Mouse (Mus musculus) hindbrain, embryonic 13.5 days (tissue): Measurements from ENCODE around the gene Samd14. TPM values are rescaled to one million over a fixed set of nuclear protein-coding genes. Genes with fewer than 3 reads are reported as not detected.
"Not testable (repeated sequence)": the region's sequence is repeated elsewhere in the genome, so short reads cannot be mapped to it uniquely, and the experiment has no call there.

ENCODE experiments used
- ATAC-seq: fragments of 200-750 bp; cut with Nextera tagmentation; 2 replicates; pipeline ENCODE4 v1.8.0; 2017; ENCODE audit warnings: moderate TSS enrichment; ENCODE audit not compliant: low FRiP score
- H3K27ac ChIP-seq: fragments of 300-500 bp; sonication (generic); 2 replicates; pipeline ENCODE4 v1.5.1; 2015; ENCODE audit warnings: inconsistent platforms, mild to moderate bottlenecking, moderate library complexity
- H3K27me3 ChIP-seq: fragments of 300-500 bp; sonication (generic); 2 replicates; pipeline ENCODE4 v1.6.1; 2015; ENCODE audit warnings: mild to moderate bottlenecking, inconsistent platforms
- H3K36me3 ChIP-seq: fragments of 300-500 bp; sonication (generic); 2 replicates; pipeline ENCODE4 v1.6.1; 2015; ENCODE audit warnings: mild to moderate bottlenecking, inconsistent platforms
- H3K4me1 ChIP-seq: fragments of 300-500 bp; sonication (generic); replicated peaks from 2 replicates; pipeline ENCODE4 v1.6.1; 2015; ENCODE audit warnings: inconsistent platforms
- H3K4me2 ChIP-seq: fragments of 300-500 bp; sonication (generic); 2 replicates; pipeline ENCODE4 v1.6.1; 2015; ENCODE audit warnings: inconsistent platforms, mild to moderate bottlenecking, moderate library complexity
- H3K4me3 ChIP-seq: fragments of 300-500 bp; sonication (generic); 2 replicates; pipeline ENCODE4 v1.5.1; 2015; ENCODE audit warnings: mild to moderate bottlenecking, inconsistent platforms
- H3K9ac ChIP-seq: fragments of 300-500 bp; sonication (generic); 2 replicates; pipeline ENCODE4 v1.6.1; 2015; ENCODE audit warnings: mild to moderate bottlenecking, inconsistent platforms
- H3K9me3 ChIP-seq: fragments of 300-500 bp; sonication (generic); 2 replicates; pipeline ENCODE4 v1.6.1; 2016; ENCODE audit warnings: inconsistent platforms
- WGBS: fragments of 180-500 bp; shearing (Covaris S2); methylation state at CpG from one replicate; pipeline ENCODE4 v1.1.7; 2015; 5-methylcytosine and 5-hydroxymethylcytosine counted together
- polyA plus RNA-seq: library from polyadenylated mRNA; unstranded; fragments of >200 nt; fragmentation: Nextera tagmentation; extraction: Ambion mirVana; gene quantifications from 2 replicates; pipeline ENCODE4 v1.2.1, GENCODE M21; 2015

Samd14 gene
- polyA plus RNA-seq, 1 experiment from 2014 or later: 132 TPM

DNA sequence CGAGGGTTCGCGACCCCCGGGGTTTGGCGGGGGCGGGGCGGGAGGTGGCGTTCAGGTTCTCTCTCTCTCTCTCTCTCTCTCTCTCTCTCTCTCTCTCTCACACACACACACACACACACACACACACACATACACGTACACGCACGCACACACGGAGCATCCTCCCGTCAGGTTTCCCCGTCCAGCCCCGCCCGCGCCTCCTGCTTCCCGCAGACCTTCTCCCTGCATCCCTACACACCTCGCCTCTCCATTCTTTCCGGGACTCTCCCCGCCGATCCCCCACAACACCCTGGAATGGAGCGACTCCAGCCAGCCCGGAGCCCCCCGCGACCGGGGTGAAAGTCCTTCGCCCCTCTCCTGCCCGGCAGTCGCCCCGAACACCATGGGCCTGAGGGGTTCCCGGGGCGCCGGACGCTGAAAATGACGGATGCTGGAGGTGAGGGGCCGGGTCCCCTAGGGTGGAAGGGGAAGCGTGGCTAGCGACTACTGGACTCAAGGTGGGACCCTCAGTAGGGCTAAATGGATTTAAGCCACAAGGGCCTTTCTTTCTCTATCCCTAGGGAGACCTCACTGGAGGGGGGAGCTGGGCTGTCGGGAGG lies 561 bp downstream of the Samd14 start:
- peak; percentile 59 for ATAC-seq
- Histone ChIP-seq H3K27me3 (no peaks in the 10 kb centered on the region), H3K27ac (peak overlapping the region; percentile 98), H3K4me1 (peaks cover 78% of the 10 kb centered on the region), H3K36me3 (peaks cover 20% of the 10 kb centered on the region), H3K9ac (peak overlapping the region; percentile 99), H3K4me3 (peak overlapping the region; percentile 94), H3K4me2 (peak overlapping the region; percentile 92), H3K9me3 (no peaks in the 10 kb centered on the region)
- 1% methylated on average over 32 of the region's 40 CpGs for whole genome bisulfite sequencing

DNA sequence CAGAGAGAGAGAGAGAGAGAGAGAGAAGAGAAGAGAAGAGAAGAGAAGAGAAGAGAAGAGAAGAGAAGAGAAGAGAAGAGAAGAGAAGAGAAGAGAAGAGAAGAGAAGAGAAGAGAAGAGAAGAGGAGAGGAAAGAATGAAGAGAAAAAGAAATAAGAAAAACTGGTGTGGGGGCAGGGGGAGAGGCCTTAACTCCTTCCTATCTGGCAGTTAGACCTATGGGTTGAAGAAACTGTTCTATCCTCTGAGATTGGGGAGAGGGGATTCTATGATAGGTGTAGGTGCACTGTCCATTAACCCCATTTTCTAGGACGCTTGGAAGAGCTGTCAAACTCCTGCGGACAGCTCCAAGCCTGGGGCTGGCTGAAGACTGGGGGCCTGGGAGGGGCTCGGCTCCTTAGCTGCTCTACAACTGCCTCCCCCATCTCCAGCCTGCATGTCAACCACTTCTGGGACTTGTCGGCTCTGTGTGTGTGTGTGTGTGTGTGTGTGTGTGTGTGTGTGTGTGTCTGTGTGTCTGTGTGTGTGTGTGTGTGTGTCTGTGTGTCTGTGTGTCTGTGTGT lies 1.2 kb downstream of the Samd14 start:
- H3K27ac ChIP-seq: peak overlapping the region; percentile 98
- 3% methylated on average over 3 of the region's 4 CpGs for WGBS
- peaks cover 20% of the 10 kb centered on the region for H3K36me3 ChIP-seq
- H3K9ac ChIP-seq: peak overlapping the region; percentile 99
- not testable (repeated sequence) for H3K27me3 ChIP-seq, ATAC-seq, H3K9me3 ChIP-seq
- H3K4me3 ChIP-seq: peak overlapping the region; percentile 94
- H3K4me1 ChIP-seq: peaks cover 78% of the 10 kb centered on the region
- H3K4me2 ChIP-seq: peak overlapping the region; percentile 92

DNA sequence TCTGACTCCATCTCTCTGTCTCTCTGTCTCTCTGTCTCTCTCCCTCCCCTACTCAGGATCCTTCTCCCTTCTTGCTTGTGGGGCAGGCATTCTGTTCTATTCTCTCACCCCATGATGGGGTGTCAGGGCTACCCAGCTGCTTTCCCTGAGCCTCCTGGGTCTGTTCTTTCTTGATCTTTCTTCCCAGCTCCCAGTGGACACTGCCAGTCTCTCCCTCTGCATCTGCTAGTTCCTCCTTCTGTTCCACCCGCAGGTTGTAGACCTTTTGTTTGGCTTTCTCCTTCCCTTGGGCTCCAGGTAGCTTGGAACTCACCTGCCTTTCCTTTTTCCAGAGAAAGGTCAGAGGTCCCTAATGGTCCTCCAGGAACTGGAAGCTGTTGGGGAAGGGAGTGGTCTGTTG lies 1.7 kb downstream of the Samd14 start:
- Histone ChIP-seq H3K4me2 (peak overlapping the region; percentile 92), H3K36me3 (peaks cover 23% of the 10 kb centered on the region), H3K4me1 (peaks cover 78% of the 10 kb centered on the region), H3K9me3 (no peaks in the 10 kb centered on the region), H3K4me3 (peak overlapping the region; percentile 94), H3K27ac (peak overlapping the region; percentile 74), H3K9ac (peak overlapping the region; percentile 99), H3K27me3 (no peaks in the 10 kb centered on the region)
- 39% methylated on average over 1 of the region's 1 CpGs for WGBS
- no peak for ATAC-seq

DNA sequence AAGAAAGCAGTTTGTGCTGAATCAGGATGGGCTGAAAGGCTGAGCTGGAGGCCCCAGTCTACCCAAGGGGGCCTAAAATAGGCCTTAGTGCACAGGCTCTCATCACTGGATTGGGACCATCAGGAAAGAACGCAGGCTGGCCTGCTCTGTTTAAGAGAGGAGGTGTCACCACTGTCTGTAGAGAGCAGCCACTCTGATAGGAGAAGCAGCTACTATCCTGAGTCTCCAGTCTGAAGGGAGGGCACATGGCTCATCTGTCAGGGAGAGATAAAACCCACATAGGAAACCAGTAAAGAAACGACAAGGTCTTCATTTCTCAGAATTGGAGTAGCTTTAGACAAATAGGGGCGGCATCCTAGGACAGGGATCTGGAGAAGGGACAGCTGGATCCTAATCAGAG lies 2.4 kb downstream of the Samd14 start:
- WGBS: 50% methylated on average over 3 of the region's 3 CpGs
- Histone ChIP-seq H3K4me3 (peak overlapping the region; percentile 94), H3K36me3 (peaks cover 29% of the 10 kb centered on the region), H3K27me3 (no peaks in the 10 kb centered on the region), H3K9ac (peak overlapping the region; percentile 99), H3K4me1 (peaks cover 77% of the 10 kb centered on the region), H3K4me2 (peak overlapping the region; percentile 92), H3K9me3 (no peaks in the 10 kb centered on the region), H3K27ac (peak overlapping the region; percentile 74)
- ATAC-seq: no peak

DNA sequence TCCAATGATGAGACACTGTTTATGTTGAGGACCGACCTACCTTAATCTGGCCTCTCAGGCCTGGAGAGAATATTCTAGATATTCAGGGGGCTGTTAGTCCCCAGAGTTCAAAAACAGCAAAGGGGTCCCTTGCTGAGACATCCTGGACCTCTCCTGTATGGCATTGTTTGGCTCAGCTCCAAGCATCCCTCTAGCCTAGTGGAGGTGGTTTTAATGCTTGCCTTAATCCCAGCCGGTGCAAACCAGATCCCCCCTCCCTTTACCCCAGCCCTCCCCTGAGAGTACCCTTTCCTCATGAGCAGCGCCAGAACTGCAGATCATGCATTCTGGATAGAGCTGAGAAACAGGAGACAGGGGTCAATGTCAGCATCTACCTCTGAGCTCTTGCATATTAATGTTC lies 2.8 kb downstream of the Samd14 start:
- no peak for ATAC-seq
- Histone ChIP-seq H3K4me3 (peak overlapping the region; percentile 94), H3K27me3 (no peaks in the 10 kb centered on the region), H3K9me3 (no peaks in the 10 kb centered on the region), H3K36me3 (peaks cover 33% of the 10 kb centered on the region), H3K4me1 (peaks cover 77% of the 10 kb centered on the region), H3K27ac (peak overlapping the region; percentile 74), H3K4me2 (peak overlapping the region; percentile 92), H3K9ac (peak overlapping the region; percentile 99)
- 31% methylated on average over 3 of the region's 3 CpGs for WGBS

DNA sequence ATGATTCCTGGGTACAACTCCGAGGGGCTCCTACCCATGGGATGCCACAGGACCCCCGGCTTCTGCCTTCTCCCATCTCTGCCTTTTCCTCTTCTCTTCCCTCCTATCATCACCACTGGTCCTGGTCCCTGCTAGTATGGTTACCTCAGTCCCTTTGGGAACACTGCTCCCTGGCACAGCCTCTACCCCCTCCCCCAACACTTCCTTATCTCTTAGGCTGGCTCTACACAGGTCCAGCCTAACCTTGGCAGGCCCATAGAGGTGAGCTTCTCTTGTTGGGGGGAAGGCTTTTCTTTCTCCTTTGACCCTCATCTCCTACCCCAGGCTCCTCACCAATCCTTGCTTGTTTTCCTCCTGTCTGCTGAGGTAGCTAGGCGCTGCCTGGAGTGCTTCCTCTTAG lies 5.8 kb downstream of the Samd14 start:
- ATAC-seq: no peak
- H3K27me3 ChIP-seq: no peaks in the 10 kb centered on the region
- peaks cover 61% of the 10 kb centered on the region for H3K36me3 ChIP-seq
- H3K9me3 ChIP-seq: no peaks in the 10 kb centered on the region
- H3K4me1 ChIP-seq: peaks cover 68% of the 10 kb centered on the region
- 71% methylated on average over 3 of the region's 3 CpGs for WGBS
- no peak overlapping the region for H3K4me2 ChIP-seq
- peak overlapping the region; percentile 49 for H3K9ac ChIP-seq
- no peak overlapping the region for H3K4me3 ChIP-seq
- no peak overlapping the region for H3K27ac ChIP-seq

DNA sequence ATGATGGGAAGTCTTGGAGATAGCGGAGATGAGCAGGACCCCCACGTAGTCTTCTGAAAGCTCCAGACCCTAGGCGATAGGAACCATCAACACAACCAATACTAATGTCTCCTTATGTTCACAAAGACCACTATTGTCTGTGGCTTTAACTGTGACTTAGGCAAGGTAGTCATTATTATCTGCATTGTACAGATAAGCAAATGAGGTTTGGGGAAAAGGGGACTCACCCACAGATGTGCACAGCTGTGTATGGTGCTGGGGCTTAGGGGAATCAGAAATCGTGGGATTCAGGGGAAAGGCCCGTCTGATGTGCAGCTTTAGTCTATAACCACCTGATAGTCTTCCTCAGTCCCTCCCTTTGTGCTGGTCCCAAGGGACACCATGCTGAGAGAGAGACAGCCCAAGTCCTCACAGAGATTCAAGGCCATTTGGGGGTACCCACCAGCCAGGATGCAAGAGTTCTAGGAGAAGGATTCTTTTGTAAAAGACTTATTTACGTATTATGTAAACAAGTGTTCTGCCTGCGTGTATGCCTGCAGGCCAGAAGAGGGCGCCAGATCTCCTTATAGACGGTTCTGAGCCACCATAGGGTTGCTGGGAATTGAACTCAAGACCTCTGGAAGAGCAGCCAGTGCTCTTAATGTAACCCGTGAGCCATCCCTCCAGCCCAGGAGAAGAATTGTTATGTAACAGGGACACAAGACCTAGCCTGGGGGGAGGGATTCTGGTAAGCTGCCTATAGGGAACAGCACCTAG lies 12.7 kb downstream of the Samd14 start:
- WGBS: 79% methylated on average over 10 of the region's 10 CpGs
- Histone ChIP-seq H3K4me1 (peaks cover 16% of the 10 kb centered on the region), H3K27me3 (no peaks in the 10 kb centered on the region), H3K4me2 (no peak overlapping the region), H3K4me3 (no peak overlapping the region), H3K9me3 (no peaks in the 10 kb centered on the region), H3K36me3 (peaks cover 89% of the 10 kb centered on the region), H3K9ac (no peak overlapping the region), H3K27ac (no peak overlapping the region)
- ATAC-seq: no peak

DNA sequence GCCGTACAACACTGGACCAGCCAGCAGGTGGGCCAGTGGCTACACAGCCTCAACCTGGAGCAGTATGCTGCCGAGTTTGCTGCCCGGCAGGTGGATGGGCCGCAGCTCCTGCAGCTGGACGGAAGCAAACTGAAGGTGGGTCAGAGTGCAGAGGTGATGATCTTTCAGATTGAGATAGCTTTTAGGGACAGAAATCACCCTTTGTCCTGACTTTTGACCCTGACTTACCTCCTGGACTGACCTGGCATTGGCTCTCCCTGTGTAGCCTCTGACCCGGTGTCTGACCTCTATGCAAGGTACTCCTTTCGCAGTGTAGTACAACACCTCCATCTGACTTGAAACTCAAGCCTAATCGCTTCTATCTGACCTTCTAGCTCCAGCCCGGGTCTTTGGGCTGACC lies 13.8 kb downstream of the Samd14 start:
- H3K4me2 ChIP-seq: no peak overlapping the region
- no peak overlapping the region for H3K4me3 ChIP-seq
- peaks cover 80% of the 10 kb centered on the region for H3K36me3 ChIP-seq
- no peak overlapping the region for H3K9ac ChIP-seq
- H3K27ac ChIP-seq: no peak overlapping the region
- H3K9me3 ChIP-seq: no peaks in the 10 kb centered on the region
- 95% methylated on average over 9 of the region's 9 CpGs for WGBS
- H3K27me3 ChIP-seq: no peaks in the 10 kb centered on the region
- ATAC-seq: no peak
- peaks cover 24% of the 10 kb centered on the region for H3K4me1 ChIP-seq

DNA sequence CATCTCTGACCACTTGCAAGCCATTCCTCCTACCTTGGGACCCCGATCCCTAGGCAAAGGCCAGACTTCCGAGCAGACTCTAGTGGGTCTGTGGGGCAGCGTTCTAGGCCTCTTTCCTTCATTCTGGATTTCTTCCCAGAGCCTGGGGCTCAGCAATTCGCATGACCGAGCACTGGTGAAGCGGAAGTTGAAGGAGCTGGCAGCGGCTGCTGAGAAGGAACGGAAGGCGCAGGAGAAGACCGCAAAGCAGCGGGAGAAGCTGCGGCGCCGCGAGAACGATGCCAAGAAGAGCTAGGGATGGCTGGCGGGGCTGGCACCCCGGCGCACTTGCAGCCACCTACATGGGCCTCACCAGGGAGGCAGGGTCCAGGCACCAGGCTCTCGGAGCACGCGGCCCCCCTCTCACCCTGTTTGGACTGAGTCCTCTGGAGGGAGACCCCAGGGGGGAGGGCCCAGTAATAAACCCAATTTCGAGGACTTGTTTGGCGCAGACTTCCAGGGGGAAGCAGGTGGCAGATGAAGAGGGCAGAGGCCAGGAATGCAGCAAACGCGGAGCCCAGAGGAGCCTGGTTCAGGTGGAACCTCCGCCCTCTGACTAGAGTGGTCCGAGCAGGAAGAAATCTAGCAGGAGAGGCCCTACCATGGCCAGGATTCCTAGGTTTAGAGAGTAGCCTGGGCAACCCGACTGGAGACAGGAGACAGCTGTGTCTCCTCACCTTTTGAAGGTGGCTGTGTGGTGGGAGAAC lies 14.9 kb downstream of the Samd14 start:
- WGBS: 59% methylated on average over 29 of the region's 29 CpGs
- Histone ChIP-seq H3K27me3 (no peaks in the 10 kb centered on the region), H3K4me3 (no peak overlapping the region), H3K36me3 (peaks cover 68% of the 10 kb centered on the region), H3K9ac (no peak overlapping the region), H3K9me3 (no peaks in the 10 kb centered on the region), H3K4me1 (peaks cover 24% of the 10 kb centered on the region), H3K27ac (peak overlapping the region; percentile 48; the same call in 1 of the 2 replicates), H3K4me2 (no peak overlapping the region)
- no peak for ATAC-seq

DNA sequence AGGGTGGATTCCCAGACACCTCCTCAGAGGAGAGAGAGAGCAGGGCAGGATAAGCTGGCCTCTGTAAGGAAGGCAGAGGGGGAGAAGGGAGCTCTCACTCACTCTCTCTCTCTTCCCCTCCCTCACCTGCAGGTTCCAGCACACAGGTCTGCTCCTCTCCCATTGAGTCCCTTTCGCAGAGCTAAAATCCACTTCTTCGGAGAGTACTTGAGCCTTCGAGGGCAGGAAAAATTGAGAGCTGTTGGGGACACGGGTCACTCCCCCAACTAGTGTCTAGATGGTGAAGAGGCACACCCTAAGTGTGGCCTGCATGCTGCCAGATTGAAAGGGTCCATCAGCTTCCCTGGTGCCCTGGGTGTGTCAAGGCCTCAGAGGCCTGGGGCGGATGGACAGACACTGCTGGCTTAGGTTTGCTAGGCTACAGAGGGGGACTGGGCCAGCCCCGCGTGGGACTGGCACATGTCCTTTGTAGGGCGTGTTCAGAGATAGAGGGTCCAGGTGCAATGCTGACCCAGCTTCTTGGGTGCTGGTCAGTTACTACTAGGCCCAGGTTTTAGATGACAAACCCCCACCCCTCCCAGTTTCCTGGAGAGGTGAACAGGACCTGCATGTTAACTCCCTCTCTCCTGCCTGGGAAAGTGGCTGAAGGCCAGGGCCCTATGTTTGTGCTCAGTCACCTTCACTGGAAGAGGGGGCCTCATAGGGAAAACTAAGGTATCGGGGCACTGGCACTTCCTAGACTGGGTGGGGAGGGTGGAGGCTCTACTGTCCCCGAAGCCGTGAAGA lies 15.7 kb downstream of the Samd14 start:
- no peak overlapping the region for H3K9ac ChIP-seq
- H3K9me3 ChIP-seq: no peaks in the 10 kb centered on the region
- WGBS: 88% methylated on average over 11 of the region's 11 CpGs
- no peak for ATAC-seq
- peaks cover 19% of the 10 kb centered on the region for H3K4me1 ChIP-seq
- H3K27ac ChIP-seq: peak overlapping the region; percentile 12; the same call in 1 of the 2 replicates
- no peak overlapping the region for H3K4me2 ChIP-seq
- no peaks in the 10 kb centered on the region for H3K27me3 ChIP-seq
- H3K4me3 ChIP-seq: no peak overlapping the region
- H3K36me3 ChIP-seq: peaks cover 60% of the 10 kb centered on the region

DNA sequence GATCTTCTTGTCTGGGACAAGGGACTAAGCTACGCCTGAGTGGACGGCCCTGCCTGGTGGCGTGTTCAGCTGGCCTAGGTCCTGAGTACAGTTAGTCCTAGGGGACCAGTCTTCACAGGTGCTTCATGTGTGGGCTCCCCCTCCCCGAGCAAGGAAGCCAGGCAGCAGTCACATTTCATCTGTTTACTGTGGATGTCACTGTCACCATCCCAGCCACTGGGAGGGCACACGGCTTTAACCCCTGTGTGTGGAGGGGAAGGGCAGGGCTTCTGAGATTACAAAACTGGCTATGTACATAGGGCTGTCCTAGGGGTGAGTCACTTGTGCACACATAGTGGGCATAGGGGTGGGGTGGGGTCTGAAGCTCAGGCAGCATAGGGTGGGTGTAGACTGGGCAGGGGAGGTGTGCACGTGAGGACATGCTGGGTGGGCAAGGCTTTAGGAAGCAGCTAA lies 16.4 kb downstream of the Samd14 start:
- H3K4me2 ChIP-seq: no peak overlapping the region
- peaks cover 53% of the 10 kb centered on the region for H3K36me3 ChIP-seq
- peaks cover 19% of the 10 kb centered on the region for H3K4me1 ChIP-seq
- H3K27me3 ChIP-seq: no peaks in the 10 kb centered on the region
- ATAC-seq: peak; percentile 19; the same call in 1 of the 2 replicates
- no peak overlapping the region for H3K9ac ChIP-seq
- no peaks in the 10 kb centered on the region for H3K9me3 ChIP-seq
- no peak overlapping the region for H3K27ac ChIP-seq
- 76% methylated on average over 6 of the region's 6 CpGs for WGBS
- H3K4me3 ChIP-seq: no peak overlapping the region
